Comparison of ENCODE assay signal across 19 mouse cellular contexts in genomic region chr9:47223536-47223935, GRCm38 (mm10).
"Had no signal": no experiment of that assay in that cellular context is flagged by ENCODE, and none has a peak within 500 bp of the region (broad histone marks: within the 10 kb centered on the region; RNA-seq: fewer than 3 reads in every experiment).

No protein-coding gene starts in this region.

- H3K4me3 ChIP-seq: intestine, embryonic 15.5 days; kidney, embryonic 15.5 days; left cerebral cortex, adult 2 months; limb, embryonic 10.5 days; limb, embryonic 13.5 days; liver, embryonic 12.5 days; liver, embryonic 15.5 days; midbrain, embryonic 12.5 days; neural tube, embryonic 12.5 days; neural tube, embryonic 15.5 days had no signal

- H3K4me1 ChIP-seq: intestine, embryonic 15.5 days; kidney, embryonic 15.5 days; liver, embryonic 12.5 days; liver, embryonic 15.5 days; midbrain, embryonic 12.5 days; neural tube, embryonic 12.5 days had no signal

- ATAC-seq: intestine, embryonic 15.5 days; liver, embryonic 12.5 days had no signal

- H3K4me2 ChIP-seq: intestine, embryonic 15.5 days; kidney, embryonic 15.5 days; limb, embryonic 13.5 days; liver, embryonic 12.5 days; liver, embryonic 15.5 days; midbrain, embryonic 12.5 days; neural tube, embryonic 12.5 days; neural tube, embryonic 15.5 days had no signal

- H3K36me3 ChIP-seq: intestine, embryonic 15.5 days; kidney, embryonic 15.5 days; limb, embryonic 10.5 days; limb, embryonic 13.5 days; liver, embryonic 12.5 days; liver, embryonic 15.5 days; midbrain, embryonic 12.5 days; neural tube, embryonic 12.5 days; neural tube, embryonic 15.5 days had no signal

- H3K27ac ChIP-seq: intestine, embryonic 15.5 days; kidney, embryonic 15.5 days; left cerebral cortex, adult 2 months; limb, embryonic 10.5 days; limb, embryonic 13.5 days; liver, embryonic 12.5 days; liver, embryonic 15.5 days; midbrain, embryonic 12.5 days; neural tube, embryonic 12.5 days; neural tube, embryonic 15.5 days had no signal

- H3K9ac ChIP-seq: intestine, embryonic 15.5 days; kidney, embryonic 15.5 days; limb, embryonic 13.5 days; liver, embryonic 12.5 days; liver, embryonic 15.5 days; midbrain, embryonic 12.5 days; neural tube, embryonic 12.5 days; neural tube, embryonic 15.5 days had no signal

- H3K27me3 ChIP-seq: intestine, embryonic 15.5 days; kidney, embryonic 15.5 days; liver, embryonic 12.5 days; liver, embryonic 15.5 days; midbrain, embryonic 12.5 days; neural tube, embryonic 12.5 days; neural tube, embryonic 15.5 days had no signal

- H3K9me3 ChIP-seq: intestine, embryonic 15.5 days; kidney, embryonic 15.5 days; limb, embryonic 10.5 days; limb, embryonic 13.5 days; liver, embryonic 12.5 days; liver, embryonic 15.5 days; midbrain, embryonic 12.5 days; neural tube, embryonic 12.5 days; neural tube, embryonic 15.5 days had no signal

- DNase-seq: kidney, adult 11 months; kidney, adult 8-10 months; kidney, postnatal 10 days; kidney, postnatal 36 days; layer of hippocampus, postnatal 36 days; liver; lung, postnatal 4 days; thymus, adult 18-20 months; thymus, postnatal 36 days had no signal
